Mouse (Mus musculus): Measurements from ENCODE around the gene Mylk. TPM values are rescaled to one million over a fixed set of nuclear protein-coding genes. Genes with fewer than 3 reads are reported as not detected.

The Mylk gene
- polyA plus RNA-seq, 1 experiment: 0.23 TPM

GRCm38 (mm10) chr16:34898057-34898789 is 153.2 kb downstream of the Mylk start:
- H3K36me3 ChIP-seq (ENCODE audit: control insufficient read depth, insufficient read depth): no peaks in the 10 kb centered on the region

GRCm38 (mm10) chr16:34899071-34899808 is 154.2 kb downstream of the Mylk start:
- no peak for TF ChIP-seq USF1 (IDR thresholded peaks at IDR 0.05; ENCODE audit: low read depth)
- no peak for TF ChIP-seq MYOG (IDR thresholded peaks at IDR 0.05; ENCODE audit: control insufficient read depth, extremely low read depth, insufficient read length)
- TF ChIP-seq MAX (IDR thresholded peaks at IDR 0.05): no peak
- TF ChIP-seq CTCF (IDR thresholded peaks at IDR 0.05; ENCODE audit: control insufficient read depth, insufficient read depth, insufficient read length): no peak
- TF ChIP-seq MYOD1 (IDR thresholded peaks at IDR 0.05; ENCODE audit: control insufficient read depth, insufficient read length, low read depth): no peak
- TF ChIP-seq CEBPB (IDR thresholded peaks at IDR 0.05; ENCODE audit: low read depth): no peak
- no peak for TF ChIP-seq FOSL1 (IDR thresholded peaks at IDR 0.05; ENCODE audit: insufficient read depth, low read length, poor library complexity, severe bottlenecking)
- Histone ChIP-seq H3K79me2 (ENCODE audit: control insufficient read depth, insufficient read depth) (no peaks in the 10 kb centered on the region), H3K4me3 (ENCODE audit: insufficient read depth, poor library complexity, severe bottlenecking) (no peak overlapping the region), H3ac (ENCODE audit: control insufficient read depth, insufficient read length, low read depth) (no peak overlapping the region), H3K79me3 (ENCODE audit: low read depth) (no peaks in the 10 kb centered on the region), H3K36me3 (ENCODE audit: control insufficient read depth, insufficient read depth) (no peaks in the 10 kb centered on the region), H3K27me3 (ENCODE audit: control insufficient read depth, insufficient read depth, insufficient read length) (peaks cover 32% of the 10 kb centered on the region)

More at GRCm38 (mm10) chr16:34898057-34898789, 153.2 kb downstream of the Mylk start:
- Histone ChIP-seq H3ac (ENCODE audit: control insufficient read depth, insufficient read length, low read depth) (no peak overlapping the region), H3K79me3 (ENCODE audit: low read depth) (no peaks in the 10 kb centered on the region), H3K79me2 (ENCODE audit: control insufficient read depth, insufficient read depth) (no peaks in the 10 kb centered on the region), H3K4me3 (ENCODE audit: insufficient read depth, poor library complexity, severe bottlenecking) (no peak overlapping the region), H3K27me3 (ENCODE audit: control insufficient read depth, insufficient read depth, insufficient read length) (peaks cover 28% of the 10 kb centered on the region)
- TF ChIP-seq USF1 (IDR thresholded peaks at IDR 0.05; ENCODE audit: low read depth) (no peak), MYOG (IDR thresholded peaks at IDR 0.05; ENCODE audit: control insufficient read depth, extremely low read depth, insufficient read length) (no peak), MAX (IDR thresholded peaks at IDR 0.05) (no peak), CTCF (IDR thresholded peaks at IDR 0.05; ENCODE audit: control insufficient read depth, insufficient read depth, insufficient read length) (no peak), FOSL1 (IDR thresholded peaks at IDR 0.05; ENCODE audit: insufficient read depth, low read length, poor library complexity, severe bottlenecking) (no peak), MYOD1 (IDR thresholded peaks at IDR 0.05; ENCODE audit: control insufficient read depth, insufficient read length, low read depth) (no peak), CEBPB (IDR thresholded peaks at IDR 0.05; ENCODE audit: low read depth) (no peak)

DNA sequence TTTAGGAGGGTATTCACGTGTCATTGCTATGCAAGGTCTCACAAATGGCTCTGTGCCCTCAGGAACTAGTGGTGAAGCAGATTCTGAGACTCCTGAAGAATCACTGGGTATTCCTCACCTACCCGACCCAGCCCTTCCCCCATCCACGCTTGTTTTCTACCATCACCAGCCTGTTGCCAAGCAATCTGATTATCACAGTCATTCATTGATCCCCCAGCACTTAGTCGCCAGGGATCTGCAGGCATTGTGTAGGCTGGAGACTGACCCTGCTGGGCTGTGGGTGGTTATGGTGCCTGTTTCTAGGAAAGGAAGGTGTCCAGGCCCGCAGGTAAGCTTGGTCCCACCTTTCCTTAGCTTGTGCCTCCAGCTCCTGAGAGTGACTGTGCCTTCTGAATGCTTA is 155.0 kb downstream of the Mylk start:
- no peaks in the 10 kb centered on the region for H3K79me3 ChIP-seq (ENCODE audit: low read depth)
- H3ac ChIP-seq (ENCODE audit: control insufficient read depth, insufficient read length, low read depth): no peak overlapping the region
- H3K79me2 ChIP-seq (ENCODE audit: control insufficient read depth, insufficient read depth): no peaks in the 10 kb centered on the region
- H3K4me3 ChIP-seq (ENCODE audit: insufficient read depth, poor library complexity, severe bottlenecking): no peak overlapping the region
- no peaks in the 10 kb centered on the region for H3K36me3 ChIP-seq (ENCODE audit: control insufficient read depth, insufficient read depth)
- peaks cover 34% of the 10 kb centered on the region for H3K27me3 ChIP-seq (ENCODE audit: control insufficient read depth, insufficient read depth, insufficient read length)
- TF ChIP-seq CTCF (IDR thresholded peaks at IDR 0.05; ENCODE audit: control insufficient read depth, insufficient read depth, insufficient read length): no peak

GRCm38 (mm10) chr16:34900471-34900870 is 155.5 kb downstream of the Mylk start:
- H3K36me3 ChIP-seq (ENCODE audit: control insufficient read depth, insufficient read depth): no peaks in the 10 kb centered on the region
- H3K79me2 ChIP-seq (ENCODE audit: control insufficient read depth, insufficient read depth): no peaks in the 10 kb centered on the region
- H3K79me3 ChIP-seq (ENCODE audit: low read depth): no peaks in the 10 kb centered on the region
- H3K27me3 ChIP-seq (ENCODE audit: control insufficient read depth, insufficient read depth, insufficient read length): peaks cover 35% of the 10 kb centered on the region
- H3ac ChIP-seq (ENCODE audit: control insufficient read depth, insufficient read length, low read depth): no peak overlapping the region
- TF ChIP-seq USF1 (IDR thresholded peaks at IDR 0.05; ENCODE audit: low read depth) (no peak), MAX (IDR thresholded peaks at IDR 0.05) (no peak), MYOG (IDR thresholded peaks at IDR 0.05; ENCODE audit: control insufficient read depth, extremely low read depth, insufficient read length) (no peak), MYOD1 (IDR thresholded peaks at IDR 0.05; ENCODE audit: control insufficient read depth, insufficient read length, low read depth) (no peak), CEBPB (IDR thresholded peaks at IDR 0.05; ENCODE audit: low read depth) (no peak), CTCF (IDR thresholded peaks at IDR 0.05; ENCODE audit: control insufficient read depth, insufficient read depth, insufficient read length) (no peak), FOSL1 (IDR thresholded peaks at IDR 0.05; ENCODE audit: insufficient read depth, low read length, poor library complexity, severe bottlenecking) (no peak)
- no peak overlapping the region for H3K4me3 ChIP-seq (ENCODE audit: insufficient read depth, poor library complexity, severe bottlenecking)

- no peaks in the 10 kb centered on the region for H3K79me3 ChIP-seq (ENCODE audit: low read depth)
- H3K4me3 ChIP-seq (ENCODE audit: insufficient read depth, poor library complexity, severe bottlenecking): no peak overlapping the region
- peaks cover 40% of the 10 kb centered on the region for H3K27me3 ChIP-seq (ENCODE audit: control insufficient read depth, insufficient read depth, insufficient read length)
- H3ac ChIP-seq (ENCODE audit: control insufficient read depth, insufficient read length, low read depth): no peak overlapping the region
- TF ChIP-seq CEBPB (IDR thresholded peaks at IDR 0.05; ENCODE audit: low read depth): no peak
- TF ChIP-seq FOSL1 (IDR thresholded peaks at IDR 0.05; ENCODE audit: insufficient read depth, low read length, poor library complexity, severe bottlenecking): no peak
- TF ChIP-seq CTCF (IDR thresholded peaks at IDR 0.05; ENCODE audit: control insufficient read depth, insufficient read depth, insufficient read length): no peak
- TF ChIP-seq USF1 (IDR thresholded peaks at IDR 0.05; ENCODE audit: low read depth): no peak
- TF ChIP-seq MAX (IDR thresholded peaks at IDR 0.05): no peak
- H3K36me3 ChIP-seq (ENCODE audit: control insufficient read depth, insufficient read depth): no peaks in the 10 kb centered on the region
- no peaks in the 10 kb centered on the region for H3K79me2 ChIP-seq (ENCODE audit: control insufficient read depth, insufficient read depth)
Observed at GRCm38 (mm10) chr16:34901031-34901430, 156.0 kb downstream of the Mylk start.
